Mouse (Mus musculus) erythroid progenitor cell, adult 5-6 weeks (primary cell): ENCODE measurements at regions not wholly inside any gene's neighbourhood (a gene's known extent, or its start where the extent isn't known, plus 50 kb on each side); places are given as distances from the start of the nearest gene placed in this dataset.

Source experiments
- ATAC-seq: replicated peaks from 2 replicates; pipeline ENCODE4 v1.8.0; 2016; ENCODE audit warnings: moderate number of reproducible peaks, mild to moderate bottlenecking, moderate TSS enrichment, inconsistent platforms; ENCODE audit not compliant: poor library complexity, low FRiP score, severe bottlenecking

- ATAC-seq, result 0 out of 2 replicates have a peak, but pooled peaks have one; percentile 64
These were observed 240.2 kb upstream of the Cxcr4 start for GRCm38 (mm10) chr1:128832201-128832883.

- ATAC-seq, result no peak
These were observed 238.7 kb upstream of the Cxcr4 start for GRCm38 (mm10) chr1:128830671-128831240.

DNA sequence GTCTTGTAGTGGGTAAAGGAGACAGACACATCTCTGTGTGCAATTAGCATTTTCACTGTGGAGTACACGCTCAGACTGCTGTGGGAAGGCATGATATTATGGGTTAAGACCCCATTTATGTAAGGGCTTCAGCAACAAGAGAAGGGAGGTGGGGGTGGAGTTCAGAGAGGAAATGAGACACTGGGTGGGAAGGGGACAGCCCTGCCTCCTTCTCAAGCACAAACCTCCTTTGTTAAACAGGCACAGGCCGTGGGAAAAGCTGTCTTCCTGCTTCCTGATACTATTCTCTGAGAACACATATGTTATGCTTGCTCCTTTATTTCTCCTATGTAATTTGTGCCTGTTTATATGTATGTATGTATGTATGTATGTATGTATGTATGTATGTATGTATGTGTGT lies 237.4 kb upstream of the Cxcr4 start:
- no peak for ATAC-seq

DNA sequence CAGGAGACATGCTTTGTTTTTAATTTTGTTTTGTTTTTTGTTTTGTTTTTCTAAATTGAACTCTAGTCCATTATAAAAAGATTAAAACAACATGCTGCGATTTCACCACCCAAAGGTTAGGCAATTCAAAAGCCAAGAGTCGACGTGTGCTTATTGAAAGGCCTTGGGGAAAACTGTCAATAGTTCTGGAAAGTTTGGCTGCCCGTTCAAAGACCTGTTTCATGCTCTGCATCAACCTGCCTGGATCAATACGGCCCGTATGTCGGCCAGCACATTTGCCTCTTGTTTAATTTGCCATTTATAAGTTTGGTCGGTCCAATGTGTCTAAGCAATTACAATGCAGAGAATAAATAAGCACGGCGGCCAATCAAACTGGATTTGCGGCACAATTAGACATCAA lies 234.3 kb upstream of the Cxcr4 start:
- no peak for ATAC-seq

- no peak for ATAC-seq
These were observed 233.0 kb upstream of the Cxcr4 start for GRCm38 (mm10) chr1:128824916-128825683.

- no peak for ATAC-seq
These were observed 232.1 kb upstream of the Cxcr4 start for GRCm38 (mm10) chr1:128824235-128824634.

DNA sequence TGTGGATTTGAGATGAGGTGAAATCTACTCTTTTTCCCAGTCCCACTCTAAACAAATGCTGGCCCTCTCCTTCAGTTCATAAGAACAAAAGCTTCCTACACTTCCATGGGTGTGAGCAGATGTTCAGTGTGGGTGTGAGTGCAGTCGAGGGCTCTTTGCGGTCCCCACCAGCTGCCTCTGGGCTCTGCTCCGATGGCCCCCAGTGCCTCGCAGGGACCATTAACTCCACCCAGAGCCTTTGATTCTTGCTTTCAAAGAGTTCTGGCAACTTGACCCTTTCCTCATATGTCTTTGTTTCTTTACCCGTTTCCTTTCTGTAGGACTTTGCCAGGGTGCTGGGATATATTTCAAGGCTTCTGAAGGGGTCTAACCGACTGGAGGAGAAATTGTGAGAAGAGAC lies 229.9 kb upstream of the Cxcr4 start:
- no peak for ATAC-seq

DNA sequence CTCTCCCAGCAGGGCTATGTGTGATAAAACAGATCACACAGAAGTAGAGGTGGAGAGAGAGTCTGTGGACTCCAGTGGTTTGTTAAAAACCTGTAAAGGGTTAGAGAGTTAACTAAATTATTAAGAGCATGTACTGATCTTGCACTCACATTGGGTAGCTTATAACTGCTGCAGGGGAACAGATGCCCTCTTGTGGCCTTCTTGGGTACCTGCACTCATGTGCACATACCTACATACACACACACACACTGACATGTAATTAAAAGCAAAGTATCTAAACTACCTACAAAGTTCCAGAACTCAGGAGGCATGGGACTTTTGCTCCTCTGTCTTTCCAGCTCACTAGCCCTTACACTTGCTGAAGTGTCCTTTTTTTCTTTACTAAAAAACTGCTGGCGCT lies 228.4 kb upstream of the Cxcr4 start:
- no peak for ATAC-seq

DNA sequence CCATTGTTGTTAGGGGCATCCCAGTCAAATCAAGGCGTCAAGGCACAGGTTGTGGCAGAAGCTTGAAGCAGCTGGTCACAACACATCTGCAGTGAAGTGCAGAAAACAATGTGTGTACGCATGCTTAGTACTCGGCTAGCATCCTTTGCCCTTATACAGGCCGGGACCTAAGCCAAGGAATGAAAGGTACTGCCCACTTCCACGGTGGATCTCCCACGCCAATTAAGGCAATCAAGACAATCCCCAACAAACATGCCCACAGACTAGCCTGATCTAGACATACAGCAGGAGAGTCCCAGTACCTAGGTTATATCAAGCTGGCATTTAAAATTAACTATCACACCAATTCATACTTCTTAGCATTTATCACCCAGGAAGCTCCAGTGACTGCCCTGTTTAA lies 227.5 kb upstream of the Cxcr4 start:
- no peak for ATAC-seq

- no peak for ATAC-seq
These were observed 221.3 kb upstream of the Cxcr4 start for GRCm38 (mm10) chr1:128813379-128813778.

DNA sequence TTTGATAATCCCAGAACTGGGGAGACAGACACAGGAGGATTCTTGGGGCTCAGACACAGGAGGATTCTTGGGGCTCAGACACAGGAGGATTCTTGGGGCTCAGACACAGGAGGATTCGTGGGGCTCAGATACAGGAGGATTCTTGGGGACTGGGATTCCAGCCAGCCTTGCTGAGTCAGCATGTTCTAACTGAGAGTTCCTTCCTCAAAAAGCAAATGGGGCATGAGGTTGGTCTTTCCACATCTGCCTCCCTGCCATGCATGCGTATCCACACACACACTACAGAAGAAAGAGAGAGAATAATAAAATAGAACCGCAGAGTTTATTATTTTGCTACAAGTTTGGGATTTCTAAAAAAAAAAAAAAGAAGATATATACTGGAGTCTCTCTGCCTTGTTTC lies 218.8 kb upstream of the Cxcr4 start:
- ATAC-seq, result no peak

DNA sequence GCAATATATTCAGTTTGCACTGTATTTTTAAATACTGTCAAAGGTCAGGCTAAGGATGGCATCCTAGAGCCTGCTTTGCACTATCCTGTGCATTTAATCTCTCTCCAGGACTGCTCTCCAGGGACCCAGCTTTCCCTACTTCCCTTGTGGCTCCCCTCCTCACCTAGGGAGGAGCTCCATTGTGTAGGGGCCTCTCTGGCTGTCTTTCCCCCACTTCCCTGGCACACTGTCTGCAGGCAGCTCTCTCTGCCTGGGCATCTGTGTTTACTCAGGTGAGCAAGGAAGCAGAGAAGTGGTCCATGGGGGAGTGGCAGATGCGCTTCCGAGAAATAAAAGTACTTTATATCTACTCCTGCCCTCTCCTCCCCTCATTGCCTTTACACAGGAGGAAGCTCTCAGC lies 218.0 kb upstream of the Cxcr4 start:
- ATAC-seq, result no peak

- no peak for ATAC-seq
These were observed 217.5 kb upstream of the Cxcr4 start for GRCm38 (mm10) chr1:128809601-128810000.

- ATAC-seq, result no peak
These were observed 216.5 kb upstream of the Cxcr4 start for GRCm38 (mm10) chr1:128808599-128808998.

GRCm38 (mm10) chr1:128805687-128806653 lies 213.9 kb upstream of the Cxcr4 start:
- ATAC-seq, result no peak

- 0 out of 2 replicates have a peak, but pooled peaks have one; percentile 34 for ATAC-seq
These were observed 211.5 kb upstream of the Cxcr4 start for GRCm38 (mm10) chr1:128803433-128804060.

DNA sequence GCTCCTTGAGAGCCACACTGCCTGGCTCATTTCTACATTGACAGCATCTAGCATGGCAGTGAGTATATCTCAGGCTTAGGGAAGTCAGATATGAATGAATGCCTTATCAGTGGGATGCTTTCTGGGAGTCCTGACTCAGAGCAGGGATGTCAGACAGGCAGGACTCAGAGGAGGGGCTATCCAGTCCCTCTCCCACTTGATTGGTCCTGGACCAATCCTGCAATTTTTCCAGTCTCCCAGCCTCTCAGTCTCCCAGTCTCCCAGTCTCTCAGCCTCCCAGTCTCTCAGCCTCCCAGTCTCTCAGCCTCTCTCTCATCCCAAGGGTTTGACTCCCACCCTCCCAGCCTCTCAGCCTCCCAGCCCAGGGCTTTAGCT lies 211.0 kb upstream of the Cxcr4 start:
- no peak for ATAC-seq

DNA sequence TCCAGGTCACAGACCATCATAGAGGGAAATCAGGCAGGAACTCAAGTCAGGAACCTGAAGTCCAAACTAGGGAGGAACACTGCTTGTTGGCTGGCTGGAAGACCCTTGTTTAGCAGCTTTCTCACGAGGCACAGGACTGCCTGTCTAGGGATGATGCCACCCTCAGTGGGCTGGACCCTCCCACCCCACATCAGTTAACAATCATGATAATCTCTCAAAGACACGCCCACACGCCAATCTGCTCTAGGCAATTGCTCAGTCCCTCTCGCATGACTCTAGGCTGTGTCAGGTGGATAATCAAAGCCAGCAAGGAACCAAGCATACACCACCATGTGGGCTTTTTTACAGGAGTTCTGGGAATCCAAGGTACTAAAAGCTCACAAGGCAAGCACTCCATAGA lies 206.6 kb upstream of the Cxcr4 start:
- no peak for ATAC-seq

DNA sequence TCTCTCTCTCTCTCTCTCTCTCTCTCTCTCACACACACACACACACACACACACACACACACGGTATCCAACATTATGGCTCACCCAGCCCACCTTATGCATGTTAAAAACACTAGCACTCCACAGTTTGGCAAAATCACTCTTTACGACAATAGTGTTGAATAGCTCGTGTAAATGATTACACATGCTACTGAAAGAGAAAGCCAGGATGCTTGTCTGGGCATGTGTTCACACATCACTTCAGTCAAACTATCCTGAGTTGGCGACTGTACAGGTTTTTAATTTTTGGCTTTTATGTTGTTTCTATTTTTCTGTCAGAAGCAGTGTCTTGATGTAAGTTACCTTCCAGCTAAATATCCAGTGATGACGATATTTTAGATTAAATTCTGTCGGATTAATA lies 203.6 kb upstream of the Cxcr4 start:
- ATAC-seq, result no peak

DNA sequence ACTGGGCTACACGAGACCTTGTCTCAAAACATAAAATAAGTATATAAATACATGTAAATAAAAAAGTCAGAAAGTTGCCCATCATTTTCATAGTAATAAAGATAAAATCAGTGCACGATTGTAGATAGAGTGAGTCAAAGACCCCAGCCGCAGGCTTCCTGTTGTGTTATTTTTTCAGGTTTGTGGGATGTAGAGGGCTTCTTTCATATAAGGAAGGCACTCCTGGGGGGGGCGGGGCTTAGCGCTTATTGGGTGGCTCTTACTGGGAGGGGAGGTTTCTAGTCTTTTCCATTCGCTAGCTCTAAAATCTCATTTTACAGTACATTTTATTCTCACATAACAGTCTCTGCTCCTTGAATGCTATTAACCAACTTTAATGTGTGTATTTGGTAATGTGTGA lies 198.8 kb upstream of the Cxcr4 start:
- no peak for ATAC-seq
